Comparison of ENCODE assay signal across 28 mouse cellular contexts in the genomic region with DNA sequence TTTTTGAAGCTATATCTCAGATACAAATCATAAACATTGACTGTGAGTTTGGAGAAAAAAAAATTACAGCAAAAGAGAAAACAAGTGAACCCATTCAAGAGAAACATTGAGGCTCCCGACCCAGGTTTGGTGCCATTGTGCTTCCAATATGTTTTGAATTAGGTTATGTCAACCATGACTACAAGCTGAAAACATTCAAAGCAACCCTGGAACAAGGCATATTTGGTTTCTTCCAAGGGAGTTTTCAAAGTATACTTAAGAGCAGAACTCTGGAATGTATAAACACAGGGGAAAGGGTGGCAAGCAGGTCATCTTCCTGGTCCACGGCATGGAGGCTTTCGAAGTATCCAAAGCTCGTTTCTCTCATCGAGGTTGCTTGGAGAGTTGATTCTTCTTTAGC.
DNase-seq lines count a peak whose midpoint lies in the region; ATAC-seq lines count a peak whose summit lies in the region.
"Had no signal": no experiment of that assay in that cellular context is flagged by ENCODE, and none has a peak within 500 bp of the region (broad histone marks: within the 10 kb centered on the region; RNA-seq: fewer than 3 reads in every experiment).

No protein-coding gene starts in this region.

- DNase-seq in hindbrain, embryonic 10.5 days (ENCODE audit: low spot score): peak; percentile 8
- DNase-seq in hindbrain, embryonic 14.5 days (ENCODE audit: low spot score): no peak
- DNase-seq in embryo, embryonic 11 days: peak; percentile 42
- peak; percentile 79 for DNase-seq in embryonic facial prominence, embryonic 14.5 days (ENCODE audit: low spot score)
- no peak for DNase-seq in gastrocnemius, postnatal 36 days
- DNase-seq in lung, postnatal 4 days: no peak
- no peak for DNase-seq in heart, postnatal 10 days
- DNase-seq: cerebellum, adult 11 months; cerebellum, adult 9-11 months; forebrain, postnatal 0 days; gastrocnemius, postnatal 25 days; heart, adult 2 months; heart, postnatal 36 days; kidney, postnatal 36 days; layer of hippocampus, adult 9-11 months; left cerebral cortex, postnatal 4 days; lung, embryonic 14.5 days; retina, postnatal 1 day; right cerebral cortex, postnatal 4 days; thymus, postnatal 25 days had no signal

- H3K4me1 ChIP-seq in hindbrain, embryonic 10.5 days (replicated peaks): no peaks in the 10 kb centered on the region
- no peaks in the 10 kb centered on the region for H3K4me1 ChIP-seq in hindbrain, embryonic 14.5 days (replicated peaks; ENCODE audit: control insufficient read depth, insufficient read depth, low read length)
- H3K4me1 ChIP-seq in embryonic facial prominence, embryonic 14.5 days (ENCODE audit: control insufficient read depth, insufficient read depth, low read length): 0 out of 2 replicates have a peak, but pooled peaks cover 4% of the 10 kb centered on the region
- H3K4me1 ChIP-seq: midbrain, embryonic 15.5 days; neural tube, embryonic 12.5 days; stomach, embryonic 15.5 days had no signal

- no peak overlapping the region for H3K4me2 ChIP-seq in hindbrain, embryonic 14.5 days (replicated peaks)
- no peak overlapping the region for H3K4me2 ChIP-seq in embryonic facial prominence, embryonic 14.5 days (ENCODE audit: low read depth, low read length)
- H3K4me2 ChIP-seq: limb, embryonic 15.5 days; lung, embryonic 14.5 days; midbrain, embryonic 15.5 days; neural tube, embryonic 12.5 days; stomach, embryonic 15.5 days had no signal

- WGBS in hindbrain, embryonic 10.5 days: 61% methylated on average over 5 of the region's 5 CpGs
- 76% methylated on average over 5 of the region's 5 CpGs for WGBS in hindbrain, embryonic 14.5 days
- 30% methylated on average over 5 of the region's 5 CpGs for WGBS in embryonic facial prominence, embryonic 14.5 days

- no peak overlapping the region for H3K4me3 ChIP-seq in hindbrain, embryonic 10.5 days
- no peak overlapping the region for H3K4me3 ChIP-seq in hindbrain, embryonic 14.5 days (replicated peaks; ENCODE audit: low read length)
- no peak overlapping the region for H3K4me3 ChIP-seq in embryonic facial prominence, embryonic 14.5 days (ENCODE audit: low read depth, low read length)
- H3K4me3 ChIP-seq: heart, adult 2 months; limb, embryonic 15.5 days; midbrain, embryonic 15.5 days; neural tube, embryonic 12.5 days; stomach, embryonic 15.5 days had no signal

- H3K27ac ChIP-seq in hindbrain, embryonic 10.5 days: no peak overlapping the region
- H3K27ac ChIP-seq in hindbrain, embryonic 14.5 days: no peak overlapping the region
- peak overlapping the region; percentile 60; the same call in 1 of the 2 replicates for H3K27ac ChIP-seq in embryonic facial prominence, embryonic 14.5 days (replicated peaks; ENCODE audit: low read depth, low read length)
- H3K27ac ChIP-seq: heart, adult 2 months; hindbrain, postnatal 0 days; limb, embryonic 15.5 days; liver, embryonic 14.5 days; midbrain, embryonic 15.5 days; neural tube, embryonic 12.5 days; stomach, embryonic 15.5 days had no signal

- no peaks in the 10 kb centered on the region for H3K27me3 ChIP-seq in hindbrain, embryonic 10.5 days (ENCODE audit: insufficient read depth, poor library complexity, severe bottlenecking)
- no peaks in the 10 kb centered on the region for H3K27me3 ChIP-seq in hindbrain, embryonic 14.5 days (ENCODE audit: control insufficient read depth, insufficient read depth, low read length)
- no peaks in the 10 kb centered on the region for H3K27me3 ChIP-seq in embryonic facial prominence, embryonic 14.5 days (replicated peaks; ENCODE audit: control insufficient read depth, insufficient read depth, low read length)
- H3K27me3 ChIP-seq: limb, embryonic 15.5 days; midbrain, embryonic 15.5 days; neural tube, embryonic 12.5 days; Patski; stomach, embryonic 15.5 days had no signal

- H3K9me3 ChIP-seq in hindbrain, embryonic 10.5 days: no peaks in the 10 kb centered on the region
- no peaks in the 10 kb centered on the region for H3K9me3 ChIP-seq in hindbrain, embryonic 14.5 days (ENCODE audit: control insufficient read depth, low read length)
- no peaks in the 10 kb centered on the region for H3K9me3 ChIP-seq in embryonic facial prominence, embryonic 14.5 days (ENCODE audit: control insufficient read depth, low read length)
- H3K9me3 ChIP-seq: limb, embryonic 15.5 days; midbrain, embryonic 15.5 days; neural tube, embryonic 12.5 days; stomach, embryonic 15.5 days had no signal

- no peak overlapping the region for H3K9ac ChIP-seq in hindbrain, embryonic 14.5 days
- no peak overlapping the region for H3K9ac ChIP-seq in embryonic facial prominence, embryonic 14.5 days (ENCODE audit: low read depth, low read length)
- H3K9ac ChIP-seq: forebrain, postnatal 0 days; limb, embryonic 15.5 days; liver, embryonic 14.5 days; lung, embryonic 14.5 days; midbrain, embryonic 15.5 days; neural tube, embryonic 12.5 days; stomach, embryonic 15.5 days had no signal

- intact Hi-C loops in gastrocnemius, postnatal 36 days (cut with DNase I): no loop called here
- intact Hi-C loops in heart, postnatal 10 days (cut with DNase I): no loop called here

- H3K36me3 ChIP-seq in hindbrain, embryonic 10.5 days: no peaks in the 10 kb centered on the region
- no peaks in the 10 kb centered on the region for H3K36me3 ChIP-seq in hindbrain, embryonic 14.5 days (replicated peaks; ENCODE audit: control insufficient read depth, insufficient read depth)
- no peaks in the 10 kb centered on the region for H3K36me3 ChIP-seq in embryonic facial prominence, embryonic 14.5 days (ENCODE audit: control insufficient read depth, insufficient read depth, low read length)
- H3K36me3 ChIP-seq: limb, embryonic 15.5 days; midbrain, embryonic 15.5 days; neural tube, embryonic 12.5 days; stomach, embryonic 15.5 days had no signal

- no peak for ATAC-seq in hindbrain, embryonic 14.5 days (ENCODE audit: low FRiP score)
- ATAC-seq in embryonic facial prominence, embryonic 14.5 days (ENCODE audit: low read depth): no peak
- ATAC-seq: forebrain, postnatal 0 days; hindbrain, postnatal 0 days; intestine, embryonic 16.5 days; midbrain, embryonic 15.5 days; Patski had no signal

Comparison
In these comparisons a context has a peak if more than half of its experiments do, and no peak if none do; other contexts are left out.
1. DNase-seq: peak in hindbrain, embryonic 10.5 days (single experiment), embryo, embryonic 11 days (single experiment) and embryonic facial prominence, embryonic 14.5 days (single experiment); none in hindbrain, embryonic 14.5 days (single experiment), gastrocnemius, postnatal 36 days (0 of 2), lung, postnatal 4 days (0 of 2) and heart, postnatal 10 days (0 of 2).